Mouse (Mus musculus) ES-E14 (cell line): ENCODE measurements at regions not wholly inside any gene's neighbourhood (a gene's known extent, or its start where the extent isn't known, plus 50 kb on each side); places are given as distances from the start of the nearest gene placed in this dataset.

Source experiments
- DNase-seq: peaks from one replicate; pipeline ENCODE4 v3.0.0-alpha.2; 2013; ENCODE audit warnings: low read depth, low spot score
- H3K27ac ChIP-seq: 2 replicates; pipeline ENCODE4 v1.5.1; 2012; ENCODE audit warnings: low read depth, mild to moderate bottlenecking, low read length, moderate library complexity, mixed read lengths; ENCODE audit not compliant: poor library complexity, insufficient read depth, severe bottlenecking
- H3K36me3 ChIP-seq: 2 replicates; pipeline ENCODE4 v1.6.1; 2012; ENCODE audit warnings: mild to moderate bottlenecking, low read length, moderate library complexity, mixed read lengths; ENCODE audit not compliant: control insufficient read depth, poor library complexity, insufficient read depth, severe bottlenecking
- H3K4me1 ChIP-seq, 2 experiments: fragments of 150-350 bp in 1 of 2; sonication (generic) in 1 of 2; 2 replicates each; pipeline ENCODE4 v1.6.1; 2012; ENCODE audit warnings: low read length in 2 of 2, mild to moderate bottlenecking in 1 of 2, mixed read lengths in 1 of 2; ENCODE audit not compliant: control insufficient read depth in 2 of 2, insufficient read depth in 2 of 2, poor library complexity in 1 of 2
- H3K4me3 ChIP-seq, 2 experiments: fragments of 150-350 bp in 1 of 2; sonication (generic) in 1 of 2; 2 replicates each; pipeline ENCODE4 v1.5.1; 2012; ENCODE audit warnings: low read length in 2 of 2, low read depth in 1 of 2, mild to moderate bottlenecking in 1 of 2, mixed read lengths in 1 of 2; ENCODE audit not compliant: insufficient read depth in 1 of 2, poor library complexity in 1 of 2, severe bottlenecking in 1 of 2
- H3K9ac ChIP-seq: 2 replicates; pipeline ENCODE4 v1.6.1; 2012; ENCODE audit warnings: low read depth, mild to moderate bottlenecking, low read length, mixed read lengths; ENCODE audit not compliant: poor library complexity, insufficient read depth, severe bottlenecking
- H3K9me3 ChIP-seq: fragments of 150-350 bp; sonication (generic); 2 replicates; pipeline ENCODE4 v1.6.1; 2012; ENCODE audit warnings: low read depth, mild to moderate bottlenecking, low read length; ENCODE audit not compliant: control insufficient read depth, insufficient read depth
- CHD2 ChIP-seq: IDR thresholded peaks from 2 replicates; pipeline ENCODE4 v1.6.1; 2014; ENCODE audit warnings: mild to moderate bottlenecking, low read depth, low read length, inconsistent platforms
- HCFC1 ChIP-seq: IDR thresholded peaks from 2 replicates; pipeline ENCODE4 v1.6.1; 2012; ENCODE audit warnings: low read length, inconsistent platforms, borderline replicate concordance; ENCODE audit not compliant: insufficient read depth
- MAFK ChIP-seq: IDR thresholded peaks from 2 replicates; pipeline ENCODE4 v1.6.1; 2014; ENCODE audit warnings: mild to moderate bottlenecking, low read depth, low read length, inconsistent platforms; ENCODE audit not compliant: insufficient read depth
- ZC3H11A ChIP-seq: IDR thresholded peaks from 2 replicates; pipeline ENCODE4 v1.6.1; 2012; ENCODE audit warnings: low read depth, mild to moderate bottlenecking, inconsistent platforms, low read length, borderline replicate concordance
- ZNF384 ChIP-seq: IDR thresholded peaks from 2 replicates; pipeline ENCODE4 v1.6.1; 2012; ENCODE audit warnings: low read depth, low read length, inconsistent platforms
- in situ Hi-C, 2 experiments: fragments of 600-800 bp; cut with MboI; formaldehyde crosslinking; loops; one replicate each; pipeline ENCODE4 v1.15.1; 2025; ENCODE audit warnings: low sequenced_read_pairs in 2 of 2, inconsistent platforms in 1 of 2; ENCODE audit not compliant: unreplicated experiment in 2 of 2

DNA sequence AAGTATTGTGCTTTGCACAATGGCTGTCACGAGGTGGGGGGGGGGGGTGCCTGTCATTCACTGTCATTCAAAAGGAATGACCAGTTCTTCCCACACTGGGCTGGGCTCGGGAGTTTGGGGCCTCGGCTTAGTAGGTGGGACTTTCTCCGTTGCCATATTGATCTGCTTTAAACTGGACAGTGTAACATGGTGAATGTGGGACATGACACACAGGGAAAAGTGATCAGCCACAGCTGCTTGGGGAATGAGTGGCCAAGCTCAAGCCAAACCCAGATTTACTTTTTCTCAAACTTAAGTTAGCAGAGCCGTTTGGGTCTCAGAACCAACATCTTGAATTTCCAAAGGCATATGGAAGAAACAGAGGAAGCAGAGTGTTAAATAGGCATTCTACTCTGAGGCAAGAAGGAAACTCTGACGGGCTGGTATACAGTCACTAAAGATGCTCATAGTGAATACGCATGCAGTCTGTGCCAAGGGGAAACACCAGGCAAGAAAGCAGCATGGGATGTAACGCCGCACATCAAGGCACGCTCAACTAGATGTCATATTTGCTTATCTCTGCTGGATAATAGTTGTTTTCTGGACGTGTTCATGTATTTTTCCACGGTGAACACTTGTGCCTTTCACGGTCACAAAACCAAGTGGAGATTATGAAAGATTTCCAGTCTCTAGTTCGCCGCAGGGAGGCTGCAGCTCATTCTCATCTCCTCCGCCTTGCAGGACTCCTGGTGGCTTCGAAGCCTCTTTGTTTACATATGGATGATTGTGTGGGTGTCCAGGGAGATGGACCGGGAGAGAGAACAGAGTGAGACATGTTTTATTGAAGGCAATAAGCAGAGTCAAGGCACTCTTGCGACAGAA is 72.3 kb upstream of the 1700024P04Rik start:
- TF ChIP-seq MAFK (no peak), ZC3H11A (no peak), HCFC1 (no peak), CHD2 (no peak), ZNF384 (no peak)
- Histone ChIP-seq H3K4me1 (no peaks in the 10 kb centered on the region), H3K9me3 (no peaks in the 10 kb centered on the region), H3K4me3 (no peak overlapping the region), H3K9ac (no peak overlapping the region), H3K27ac (no peak overlapping the region), H3K36me3 (no peaks in the 10 kb centered on the region)
- in situ Hi-C loops: no loop called here
- DNase-seq: no peak

DNA sequence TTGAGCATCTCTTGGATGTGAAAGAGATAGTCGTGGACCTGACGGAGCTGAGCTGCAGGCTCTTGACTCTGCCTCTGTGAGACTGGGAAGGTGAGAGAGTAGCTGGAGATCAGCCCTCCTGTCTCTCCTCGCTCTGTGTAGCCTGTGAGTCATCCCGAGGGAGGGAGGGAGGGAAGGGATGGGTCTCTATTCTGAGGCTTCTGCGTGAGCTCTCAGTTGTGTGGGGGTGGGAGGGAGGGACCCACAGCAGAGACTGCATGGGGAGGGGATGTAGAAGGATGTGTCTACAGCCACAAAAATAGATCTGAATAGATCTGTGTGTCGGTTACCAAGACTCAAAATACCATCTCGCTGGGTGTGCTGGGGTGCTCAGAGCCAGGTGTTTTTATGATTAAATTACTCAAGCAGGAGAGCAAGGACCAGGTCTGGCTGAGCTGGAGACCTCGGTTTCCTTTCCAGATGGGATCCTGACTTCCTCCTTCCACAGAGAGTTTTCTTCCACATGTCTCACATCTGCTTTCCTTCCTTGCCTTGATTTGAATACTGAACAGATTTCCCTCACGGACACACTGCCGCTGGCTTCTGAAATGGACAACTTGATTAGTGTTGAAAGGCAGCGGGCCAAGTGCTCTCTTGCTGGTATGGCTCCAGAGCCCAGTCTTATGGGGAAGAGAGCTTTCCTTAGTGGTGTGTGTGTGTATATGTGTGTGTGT is 71.4 kb upstream of the 1700024P04Rik start:
- DNase-seq: no peak
- in situ Hi-C loops: no loop called here

DNA sequence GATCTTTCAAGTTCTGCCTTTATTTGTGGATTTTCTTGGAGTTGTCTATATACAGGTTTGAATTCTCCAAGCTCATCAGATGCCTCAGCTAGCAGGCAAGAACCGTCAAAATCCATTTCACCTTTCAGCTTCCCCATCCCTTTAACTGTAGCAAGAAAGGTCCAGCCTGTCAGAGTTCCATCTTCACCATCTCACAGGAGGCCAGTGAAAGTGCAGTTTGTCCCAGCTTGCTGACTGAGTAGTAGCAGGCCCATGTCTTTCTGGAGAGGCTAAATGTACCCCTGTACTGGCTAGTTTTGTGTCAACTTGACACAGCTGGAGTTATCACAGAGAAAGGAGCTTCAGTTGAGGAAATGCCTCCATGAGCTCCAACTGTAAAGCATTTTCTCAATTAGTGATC is 67.7 kb upstream of the 1700024P04Rik start:
- no peaks in the 10 kb centered on the region for H3K4me1 ChIP-seq
- in situ Hi-C loops: no loop called here
- H3K4me3 ChIP-seq: no peak overlapping the region
- no peak overlapping the region for H3K27ac ChIP-seq
- H3K36me3 ChIP-seq: no peaks in the 10 kb centered on the region
- H3K9me3 ChIP-seq: no peaks in the 10 kb centered on the region
- DNase-seq: no peak
- H3K9ac ChIP-seq: no peak overlapping the region
- TF ChIP-seq ZNF384 (no peak), MAFK (no peak), HCFC1 (no peak), CHD2 (no peak), ZC3H11A (no peak)

More for the DNA sequence above, 71.4 kb upstream of the 1700024P04Rik start:
- H3K27ac ChIP-seq: no peak overlapping the region
- H3K4me1 ChIP-seq: no peaks in the 10 kb centered on the region
- no peak for TF ChIP-seq HCFC1
- TF ChIP-seq CHD2: no peak
- TF ChIP-seq MAFK: no peak
- no peak for TF ChIP-seq ZC3H11A
- no peak for TF ChIP-seq ZNF384
- H3K36me3 ChIP-seq: no peaks in the 10 kb centered on the region
- no peaks in the 10 kb centered on the region for H3K9me3 ChIP-seq
- no peak overlapping the region for H3K4me3 ChIP-seq
- no peak overlapping the region for H3K9ac ChIP-seq

DNA sequence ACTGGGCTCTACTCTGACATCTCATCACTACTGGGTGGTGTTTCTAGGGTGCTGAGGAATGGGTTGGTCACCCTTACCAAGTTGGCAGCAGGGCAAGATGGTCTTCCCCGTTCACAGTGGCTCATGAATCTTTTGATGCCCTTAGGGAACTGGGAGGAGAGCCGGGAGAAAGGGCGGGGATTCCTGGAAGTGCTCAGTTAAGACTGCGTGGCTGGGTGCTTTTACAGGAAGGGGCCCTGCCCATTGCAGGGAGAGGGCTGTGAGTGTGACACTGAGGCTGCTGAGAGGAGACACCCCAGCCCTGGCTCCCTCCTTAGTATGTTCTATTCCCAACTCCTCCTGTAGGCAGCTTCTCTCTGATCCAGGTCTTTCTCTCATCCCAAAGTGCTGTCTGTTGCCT is 65.3 kb upstream of the 1700024P04Rik start:
- Histone ChIP-seq H3K27ac (no peak overlapping the region), H3K9me3 (no peaks in the 10 kb centered on the region), H3K36me3 (no peaks in the 10 kb centered on the region), H3K4me3 (no peak overlapping the region), H3K4me1 (no peaks in the 10 kb centered on the region), H3K9ac (no peak overlapping the region)
- no peak for DNase-seq
- in situ Hi-C loops: no loop called here
- no peak for TF ChIP-seq ZC3H11A
- no peak for TF ChIP-seq CHD2
- no peak for TF ChIP-seq MAFK
- TF ChIP-seq HCFC1: no peak
- TF ChIP-seq ZNF384: no peak
